Mouse (Mus musculus) kidney, postnatal 25 days (tissue): ENCODE data around the gene Sart3.

Experiments used
- DNase-seq, 2 experiments: peaks; one replicate each; pipeline ENCODE4 v3.0.0; 2021; ENCODE audit warnings: mixed read lengths in 2 of 2

Sart3 gene

GRCm38 (mm10) chr5:113764426-113764825 is 7.9 kb downstream of the Sart3 start:
- DNase-seq: no peak

GRCm38 (mm10) chr5:113761585-113761984 is 10.7 kb downstream of the Sart3 start:
- no peak for DNase-seq

DNA sequence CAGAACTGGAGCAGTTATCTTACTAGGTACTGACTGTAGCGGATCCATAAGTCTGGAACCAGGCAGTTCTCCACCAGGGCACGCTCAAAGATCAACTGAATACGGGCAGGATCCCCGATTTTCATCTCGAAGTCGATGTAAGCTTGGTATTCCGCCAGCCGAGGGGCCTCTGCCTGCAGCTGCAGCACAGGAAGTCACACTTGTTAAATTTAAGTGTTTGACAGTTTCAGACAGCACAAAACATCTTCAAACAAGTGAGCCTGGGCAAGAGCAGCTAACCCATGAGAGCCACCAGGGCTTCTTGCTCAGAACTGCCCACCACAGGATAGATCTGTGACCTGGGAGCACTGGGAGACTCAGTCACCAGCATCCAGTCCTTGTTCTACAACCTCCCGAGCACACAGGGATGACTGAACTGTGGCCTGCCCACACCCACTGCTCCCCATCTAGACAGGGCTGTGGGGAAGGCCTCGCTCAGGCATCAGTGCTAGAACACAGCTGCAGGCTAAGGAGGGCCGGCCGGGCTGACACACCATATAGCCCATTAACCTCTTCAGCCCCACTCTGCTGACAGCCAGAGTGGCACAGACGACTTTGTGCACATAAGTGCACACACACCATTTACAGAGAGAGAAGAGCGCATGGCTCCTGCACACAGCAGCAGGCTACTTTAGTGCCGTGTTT is 16.8 kb downstream of the Sart3 start:
- no peak for DNase-seq

DNA sequence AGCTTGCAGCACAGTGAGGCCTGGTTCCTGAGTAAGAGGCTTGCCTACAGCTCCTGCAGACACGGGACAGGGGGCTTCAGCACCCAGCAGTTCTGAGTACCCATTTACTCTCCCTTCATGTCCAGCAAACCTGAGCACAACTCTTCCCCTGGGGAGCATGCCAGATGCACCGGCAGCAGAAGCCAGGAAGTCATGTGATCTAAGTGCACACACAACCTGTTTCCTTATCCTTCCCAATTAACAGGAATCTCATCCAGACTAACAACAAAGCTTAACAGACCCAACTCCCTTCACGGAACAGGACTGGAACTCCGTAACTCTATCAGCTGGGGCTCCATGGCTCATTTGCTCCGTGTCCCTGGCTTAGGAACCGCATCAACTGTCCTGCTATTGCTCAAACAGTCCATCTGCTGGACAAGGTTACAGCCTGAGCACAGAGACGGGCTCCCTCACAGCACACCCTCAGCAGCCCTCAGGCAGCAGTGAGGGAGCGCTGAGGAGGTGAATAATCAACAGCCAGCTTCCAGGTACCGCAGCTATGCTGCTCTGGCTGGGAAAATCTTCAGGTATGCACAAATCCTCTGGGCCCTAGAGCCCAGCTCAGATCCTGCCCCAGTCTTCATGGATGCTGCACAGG is 20.7 kb downstream of the Sart3 start:
- DNase-seq: no peak

DNA sequence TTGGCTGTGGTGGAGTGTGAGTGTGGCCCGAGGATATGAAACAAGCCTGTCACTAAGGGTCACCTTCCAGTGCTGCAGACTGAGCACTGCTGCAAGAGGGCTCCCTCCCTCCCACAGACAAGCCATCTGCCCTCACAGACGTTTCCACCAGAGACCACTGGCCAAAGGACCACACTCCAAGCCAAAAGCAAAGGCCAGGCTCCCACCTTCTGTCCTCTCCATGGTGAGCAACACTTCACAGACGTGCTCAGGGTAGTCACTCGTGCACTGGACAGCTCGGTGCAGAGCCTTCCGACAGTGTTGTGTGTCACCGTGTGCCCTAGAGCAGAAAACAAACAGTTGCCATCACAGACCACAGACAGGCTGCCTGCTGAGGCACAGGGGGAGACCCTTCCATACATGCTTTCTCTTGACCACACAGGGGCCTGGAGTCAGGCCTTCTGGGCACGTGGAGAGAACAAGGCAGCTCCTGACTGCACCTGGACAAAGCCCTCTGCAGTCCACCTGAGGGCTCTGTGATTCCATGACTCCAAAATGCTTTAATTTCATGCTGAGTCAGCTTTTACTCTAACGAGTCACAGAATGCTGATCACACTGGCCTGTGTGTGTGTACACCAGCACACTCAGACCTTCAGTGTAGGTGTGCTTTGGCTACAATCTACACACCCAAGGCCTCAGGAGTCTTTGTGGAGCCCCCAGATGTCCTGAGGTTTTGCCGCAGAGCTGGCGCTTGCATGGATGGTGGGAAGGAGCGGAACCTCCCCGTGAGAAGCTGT is 23.6 kb downstream of the Sart3 start:
- DNase-seq: no peak

GRCm38 (mm10) chr5:113747629-113748028 is 24.7 kb downstream of the Sart3 start:
- DNase-seq: no peak

- no peak for DNase-seq
Measured at GRCm38 (mm10) chr5:113737607-113738237, 34.6 kb downstream of the Sart3 start.

- DNase-seq: no peak
Measured at GRCm38 (mm10) chr5:113736522-113737164, 35.7 kb downstream of the Sart3 start.

- DNase-seq: no peak
Measured at GRCm38 (mm10) chr5:113736113-113736502, 36.2 kb downstream of the Sart3 start.

DNA sequence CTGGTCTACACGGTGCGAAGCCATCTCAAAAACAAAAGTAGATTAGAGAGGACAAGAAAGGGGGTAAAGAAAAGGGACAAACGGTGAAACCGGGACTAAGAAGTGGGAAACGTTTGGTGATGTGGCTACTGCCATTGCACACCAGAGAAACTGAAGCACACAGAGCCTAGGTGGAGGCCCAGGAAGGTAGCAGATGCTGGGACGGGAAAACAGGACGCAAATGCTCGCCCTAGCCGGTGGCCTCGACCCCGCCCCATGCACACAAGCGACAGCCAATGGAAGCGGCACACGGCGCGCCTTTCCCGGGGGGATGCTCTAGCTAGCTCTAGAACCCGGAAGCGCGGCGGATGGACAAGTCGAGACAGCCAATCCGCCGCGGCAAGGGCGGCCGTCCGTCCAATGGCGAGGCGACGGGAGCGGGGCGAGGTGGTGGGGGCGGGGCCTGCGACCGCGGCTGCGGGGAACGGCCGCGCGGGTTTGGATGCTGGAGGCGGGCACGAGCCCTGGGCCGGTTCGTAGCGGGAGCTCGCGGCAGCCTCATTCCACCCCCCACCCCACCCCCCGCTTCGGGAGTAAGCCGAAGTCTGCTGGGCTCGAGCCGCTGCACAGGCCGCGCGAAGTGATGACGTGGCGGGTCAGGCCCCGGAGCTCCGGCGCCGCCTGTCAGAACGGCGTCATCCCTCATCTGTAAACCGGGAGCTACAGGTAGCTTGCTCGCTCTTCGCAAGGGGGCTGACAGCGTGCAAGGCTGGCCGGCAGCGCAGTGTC is 36.8 kb downstream of the Sart3 start, which contains the start of gene Ficd:
TSS of gene Ficd (plus strand) at position 459 of the 768 bp plus-strand sequence.
- peak; percentile 96 to 99 for DNase-seq

DNA sequence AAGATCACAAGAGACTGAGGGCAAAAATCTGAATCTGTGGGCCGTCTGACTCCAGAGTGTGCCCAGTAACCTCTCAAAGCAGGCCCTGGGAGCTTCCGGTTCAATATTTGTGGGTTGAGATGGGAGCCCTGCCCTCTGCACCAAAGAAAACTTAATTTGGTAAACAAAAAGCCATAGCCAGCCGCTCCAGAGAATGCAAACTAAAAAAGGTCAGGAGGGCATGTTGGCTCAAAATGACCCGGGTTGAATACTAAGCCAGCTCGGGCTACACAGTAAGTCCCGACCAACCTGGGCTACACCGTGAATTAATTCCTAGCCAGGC is 37.3 kb downstream of the Sart3 start:
- DNase-seq: peak in 1 of 2 experiments; percentile 13

DNA sequence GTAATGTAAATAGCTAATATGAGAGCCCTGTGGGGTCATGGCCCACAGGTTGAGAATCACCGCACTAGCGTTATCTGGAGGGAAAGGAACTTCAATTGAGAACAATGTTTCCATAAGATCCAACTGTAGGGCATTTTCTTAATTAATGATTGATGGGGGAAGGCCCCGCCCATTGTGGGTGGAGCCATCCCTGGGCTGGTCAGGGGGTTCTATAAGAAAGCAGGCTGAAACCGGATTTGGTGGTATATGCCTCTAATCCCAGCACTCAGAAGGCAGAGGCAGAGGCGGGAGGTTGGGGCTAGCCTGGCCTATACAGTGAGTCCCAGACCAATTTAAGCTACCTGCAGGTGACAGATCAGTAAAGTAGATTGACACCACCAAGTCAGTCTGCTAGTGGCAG is 37.9 kb downstream of the Sart3 start:
- DNase-seq: no peak

DNA sequence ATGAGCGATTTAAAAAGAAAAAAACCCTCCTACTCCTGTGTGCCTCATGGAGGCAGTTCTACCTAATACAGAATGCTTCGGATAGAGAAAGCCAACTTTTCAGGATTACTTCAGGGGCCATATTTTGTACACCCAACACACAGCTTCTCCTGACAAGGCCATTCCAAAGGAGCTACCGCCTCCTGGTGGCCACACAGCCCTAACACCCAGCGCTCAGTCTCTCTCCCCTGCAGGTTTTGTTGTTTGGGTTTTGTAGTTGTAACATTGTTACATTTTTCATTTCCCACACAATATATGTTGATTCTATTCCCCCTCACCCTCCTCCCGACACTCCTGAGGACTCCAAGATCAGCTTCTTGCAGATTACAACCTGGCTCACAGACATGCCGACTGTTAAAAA is 40.1 kb downstream of the Sart3 start:
- peak in 1 of 2 experiments; percentile 70 for DNase-seq

DNA sequence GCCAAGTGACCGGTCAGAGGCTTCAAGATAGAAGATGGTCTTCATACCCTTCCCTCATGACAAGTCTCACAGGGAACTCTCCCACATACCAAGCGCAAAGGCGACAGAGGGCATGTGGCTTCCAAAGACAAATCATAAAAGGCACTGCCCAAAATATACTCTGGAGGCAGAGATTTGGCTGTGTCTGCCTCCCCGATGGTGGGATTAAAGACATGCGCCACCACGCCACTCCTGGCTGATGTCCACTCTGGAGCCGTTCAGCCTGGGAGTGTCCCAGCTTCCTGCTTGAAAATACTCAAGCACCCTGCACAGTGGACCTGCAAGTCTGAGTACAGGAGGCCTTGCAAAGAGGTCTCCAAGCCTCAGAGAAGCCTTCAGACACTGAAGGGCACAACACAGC is 41.1 kb downstream of the Sart3 start:
- DNase-seq: no peak

DNA sequence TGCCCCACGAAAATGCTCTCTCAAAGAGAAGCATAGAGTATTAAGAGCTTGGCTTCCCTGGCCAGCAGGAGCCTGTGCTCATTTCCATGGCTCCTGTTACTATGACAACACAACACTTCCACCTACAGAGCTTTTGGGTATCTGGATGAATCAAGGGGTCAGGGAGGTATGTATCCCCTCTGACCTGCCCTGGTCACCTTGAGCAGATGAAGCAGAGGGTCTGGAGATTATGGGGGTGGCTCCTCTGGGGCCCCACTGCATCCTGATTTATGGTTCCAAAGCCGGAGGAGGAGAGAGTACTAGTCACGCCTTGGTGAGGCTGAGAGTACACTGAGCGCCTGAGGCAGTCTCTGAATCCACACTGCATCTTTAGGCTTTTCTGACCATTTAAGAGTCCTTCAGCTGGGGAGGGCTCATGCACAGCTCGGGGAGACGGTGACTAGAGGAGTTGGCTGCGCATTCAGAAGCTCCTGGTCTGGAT is 41.6 kb downstream of the Sart3 start:
- no peak for DNase-seq

- no peak for DNase-seq
Measured at GRCm38 (mm10) chr5:113728691-113729090, 43.6 kb downstream of the Sart3 start.

DNA sequence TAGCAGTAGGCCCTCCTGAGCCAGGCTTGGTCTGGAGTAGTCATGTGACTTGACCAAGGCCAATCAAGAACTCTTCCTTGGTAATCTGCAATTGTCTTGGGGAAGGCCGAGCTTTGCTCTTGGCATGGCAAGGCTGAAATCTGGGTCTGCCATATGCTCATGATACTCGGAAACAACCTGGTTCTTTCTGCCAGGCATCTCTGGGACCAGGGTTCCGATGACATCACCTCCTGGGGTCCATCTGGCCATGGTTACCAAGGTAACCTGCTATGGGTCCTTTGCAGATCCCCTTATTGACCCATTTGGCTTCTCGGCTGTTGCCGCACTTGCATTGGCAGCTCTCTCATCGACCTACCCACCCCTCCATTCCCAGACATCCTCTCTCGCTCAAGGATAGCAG is 44.3 kb downstream of the Sart3 start:
- DNase-seq: no peak

GRCm38 (mm10) chr5:113727238-113727637 is 45.1 kb downstream of the Sart3 start:
- no peak for DNase-seq

DNA sequence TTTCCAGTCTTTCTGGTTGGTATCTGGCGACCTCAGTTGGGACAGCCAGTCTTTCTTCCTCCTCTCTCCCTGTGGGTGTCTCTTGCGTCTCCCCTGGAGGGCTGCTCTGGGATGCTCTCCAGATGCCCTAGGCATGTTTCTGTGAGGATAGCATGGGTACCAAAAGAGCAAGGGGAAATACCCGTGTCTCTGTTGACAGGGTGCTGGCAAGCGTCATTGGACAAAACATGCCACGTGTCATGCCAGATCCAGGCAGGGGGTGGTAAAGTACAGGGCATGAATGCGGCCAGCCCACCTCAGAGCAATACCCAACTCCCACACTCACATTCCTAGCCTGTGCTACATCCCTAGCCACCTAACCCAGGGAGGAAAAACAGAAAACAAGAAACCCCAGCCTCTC is 45.7 kb downstream of the Sart3 start:
- no peak for DNase-seq

DNA sequence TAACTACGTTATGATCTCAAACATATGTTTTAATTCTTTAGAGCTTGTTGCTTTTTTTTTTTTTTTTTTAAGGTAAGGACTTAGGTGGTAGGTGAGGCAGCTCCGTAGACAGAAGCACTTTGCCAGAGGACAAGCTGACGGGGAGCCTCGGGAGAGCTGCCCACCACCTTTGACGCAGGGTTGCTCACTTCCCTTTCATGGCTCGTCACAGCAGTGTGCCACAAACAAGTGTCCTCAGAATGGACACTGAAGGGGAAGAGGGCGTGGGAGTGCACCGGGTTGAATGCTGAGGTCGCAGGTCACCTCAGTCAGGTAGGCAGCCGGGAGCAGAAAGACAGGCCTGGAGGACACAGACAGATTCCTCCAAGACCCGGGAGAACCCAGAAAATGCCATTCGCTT is 46.9 kb downstream of the Sart3 start:
- no peak for DNase-seq

DNA sequence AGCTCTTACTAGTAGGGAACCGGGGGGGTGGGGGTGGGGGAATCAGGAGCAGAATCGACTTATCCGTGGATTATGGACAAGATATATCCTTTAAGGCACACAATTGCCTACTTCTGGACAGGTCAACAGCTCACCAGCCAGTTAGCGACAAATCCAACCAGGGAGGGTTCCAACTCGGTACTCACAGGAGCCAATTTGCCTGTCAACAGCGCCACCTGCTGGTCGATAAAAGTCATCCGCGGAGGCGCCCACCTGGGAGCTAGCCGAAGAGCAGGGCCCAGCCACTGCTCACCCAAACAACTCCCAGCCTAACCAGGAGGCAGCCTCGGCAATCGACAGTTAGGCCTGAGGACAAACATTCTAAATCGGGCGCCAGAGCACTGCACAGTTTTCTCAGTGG is 47.9 kb downstream of the Sart3 start, which contains the start of gene 1700069L16Rik:
TSS of gene 1700069L16Rik (minus strand) at position 327 of the 400 bp plus-strand sequence.
- DNase-seq: peak; percentile 72 to 90
